Mouse (Mus musculus): ENCODE results near the gene Emg1. TPM values are rescaled to one million over a fixed set of nuclear protein-coding genes. Genes with fewer than 3 reads are reported as not detected.
A peak's percentile ranks its signal among the peaks of the same experiment; 100 is the strongest.

Emg1 gene
- polyA plus RNA-seq, 1 experiment from 2014 or later, result 171 TPM

DNA sequence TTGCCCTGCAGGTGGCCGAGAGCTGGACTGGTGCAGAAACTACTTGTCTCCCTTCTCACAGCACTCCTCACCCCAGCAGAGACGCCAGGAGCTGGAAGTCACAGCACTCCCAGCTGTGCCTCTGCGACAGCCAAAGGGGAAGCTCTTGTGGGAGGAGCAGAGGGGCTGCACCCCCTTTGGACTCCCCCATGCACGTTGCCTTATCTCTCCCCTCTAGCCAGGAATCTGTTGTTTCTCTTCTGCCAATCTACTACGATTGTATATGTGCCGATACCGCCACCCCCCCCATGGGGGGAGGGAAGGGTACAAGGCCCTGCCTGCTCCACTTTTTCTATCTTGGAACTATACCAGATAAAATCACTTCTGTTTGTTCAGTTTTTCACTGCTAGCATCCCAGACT lies 8.2 kb downstream of the Emg1 start:
- 77% methylated on average over 7 of the region's 7 CpGs for WGBS
- H3K36me3 ChIP-seq, result peaks cover 73% of the 10 kb centered on the region

DNA sequence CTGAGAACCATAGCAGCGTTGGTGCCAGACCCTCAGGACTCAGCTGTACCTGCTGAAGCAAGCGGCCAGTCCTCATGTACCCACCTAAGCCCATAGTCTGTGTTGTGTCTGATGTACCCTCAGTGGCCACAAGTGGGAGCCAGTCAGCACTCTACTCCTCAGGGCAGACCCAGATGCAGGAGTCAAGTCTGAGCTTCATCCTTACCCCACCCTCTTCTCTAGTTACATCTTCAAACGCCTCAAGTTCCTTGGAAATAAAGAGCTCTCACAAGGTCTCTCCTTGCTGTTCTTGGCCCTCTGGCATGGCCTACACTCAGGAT lies 9.2 kb downstream of the Emg1 start:
- Histone ChIP-seq H3K4me2 (replicated peaks) (no peak overlapping the region), H3K4me1 (no peaks in the 10 kb centered on the region; the same call in 1 of the 2 replicates), H3K9me3 (replicated peaks) (no peaks in the 10 kb centered on the region), H3K4me3 (replicated peaks) (no peak overlapping the region), H3K36me3 (peaks cover 72% of the 10 kb centered on the region), H3K27me3 (no peaks in the 10 kb centered on the region), H3K9ac (no peak overlapping the region), H3K27ac (replicated peaks) (no peak overlapping the region)
- ATAC-seq (ENCODE audit: insufficient number of reproducible peaks, low FRiP score, low TSS enrichment, low read depth), result 0 out of 2 replicates have a peak, but pooled peaks have one; percentile 46
- WGBS, result 49% methylated on average over 3 of the region's 3 CpGs

More for the DNA sequence above, 8.2 kb downstream of the Emg1 start:
- no peak overlapping the region for H3K9ac ChIP-seq
- ATAC-seq (ENCODE audit: insufficient number of reproducible peaks, low FRiP score, low TSS enrichment, low read depth), result no peak
- no peak overlapping the region for H3K4me2 ChIP-seq (replicated peaks)
- no peaks in the 10 kb centered on the region for H3K9me3 ChIP-seq (replicated peaks)
- no peak overlapping the region for H3K4me3 ChIP-seq (replicated peaks)
- no peak overlapping the region for H3K27ac ChIP-seq (replicated peaks)
- H3K27me3 ChIP-seq, result no peaks in the 10 kb centered on the region
- no peaks in the 10 kb centered on the region; the same call in 1 of the 2 replicates for H3K4me1 ChIP-seq

DNA sequence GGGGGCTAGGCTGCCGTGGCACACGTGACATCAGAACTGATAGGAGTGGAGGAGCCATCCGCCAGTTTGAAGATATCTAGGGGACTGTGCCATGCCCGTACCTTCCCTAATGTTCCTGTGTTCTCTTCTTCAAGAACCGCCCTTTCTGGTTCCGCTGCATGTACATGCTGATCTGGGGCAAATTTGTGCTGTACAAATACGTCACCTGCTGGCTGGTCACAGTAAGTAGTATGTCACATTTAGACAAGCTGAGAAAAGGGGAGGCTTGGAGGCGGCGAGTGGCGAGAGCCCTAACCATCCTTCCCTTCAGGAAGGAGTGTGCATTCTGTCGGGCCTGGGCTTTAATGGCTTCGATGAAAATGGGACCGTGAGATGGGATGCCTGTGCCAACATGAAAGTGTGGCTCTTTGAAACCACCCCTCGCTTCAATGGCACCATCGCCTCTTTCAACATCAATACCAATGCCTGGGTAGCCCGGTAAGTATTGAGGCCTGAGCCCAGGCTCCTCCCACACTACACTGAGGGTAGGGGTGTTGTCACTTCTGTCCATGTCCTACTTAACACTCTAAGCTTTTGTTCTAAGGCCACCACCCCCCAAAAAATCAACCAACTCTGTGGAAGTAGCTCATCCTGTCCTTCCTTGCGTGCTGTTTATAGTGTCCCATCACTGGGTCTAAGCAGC lies 9.7 kb downstream of the Emg1 start:
- H3K4me2 ChIP-seq (replicated peaks), result no peak overlapping the region
- no peaks in the 10 kb centered on the region for H3K27me3 ChIP-seq
- ATAC-seq (ENCODE audit: insufficient number of reproducible peaks, low FRiP score, low TSS enrichment, low read depth), result 0 out of 2 replicates have a peak, but pooled peaks have one; percentile 32
- peaks cover 67% of the 10 kb centered on the region for H3K36me3 ChIP-seq
- H3K4me3 ChIP-seq (replicated peaks), result no peak overlapping the region
- H3K27ac ChIP-seq (replicated peaks), result no peak overlapping the region
- H3K9me3 ChIP-seq (replicated peaks), result no peaks in the 10 kb centered on the region
- no peak overlapping the region for H3K9ac ChIP-seq
- no peaks in the 10 kb centered on the region; the same call in 1 of the 2 replicates for H3K4me1 ChIP-seq
- 87% methylated on average over 17 of the region's 17 CpGs for WGBS

DNA sequence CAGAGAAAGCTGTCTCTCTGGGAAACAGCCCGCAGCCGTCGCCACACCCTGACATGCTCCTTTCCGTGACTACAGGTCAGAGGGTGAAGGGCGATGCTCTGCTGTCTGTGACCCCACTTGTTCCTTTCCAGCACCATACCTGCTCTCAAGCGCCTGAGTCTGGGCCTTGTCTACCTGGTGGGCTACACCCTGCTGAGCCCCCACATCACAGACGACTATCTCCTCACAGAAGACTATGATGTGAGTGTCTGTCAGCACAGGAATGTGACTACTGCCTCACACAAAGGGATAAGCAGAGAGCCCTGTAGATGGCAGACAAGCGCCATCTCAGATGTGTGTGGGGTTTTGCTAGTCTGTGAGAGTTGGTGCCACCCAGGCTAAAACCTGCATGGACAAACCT lies 10.6 kb downstream of the Emg1 start:
- H3K9ac ChIP-seq, result no peak overlapping the region
- no peak for ATAC-seq (ENCODE audit: insufficient number of reproducible peaks, low FRiP score, low TSS enrichment, low read depth)
- H3K36me3 ChIP-seq, result peaks cover 67% of the 10 kb centered on the region
- no peaks in the 10 kb centered on the region; the same call in 1 of the 2 replicates for H3K4me1 ChIP-seq
- WGBS, result 76% methylated on average over 8 of the region's 8 CpGs
- H3K9me3 ChIP-seq (replicated peaks), result no peaks in the 10 kb centered on the region
- H3K4me3 ChIP-seq (replicated peaks), result no peak overlapping the region
- H3K27me3 ChIP-seq, result no peaks in the 10 kb centered on the region
- no peak overlapping the region for H3K4me2 ChIP-seq (replicated peaks)
- no peak overlapping the region for H3K27ac ChIP-seq (replicated peaks)

DNA sequence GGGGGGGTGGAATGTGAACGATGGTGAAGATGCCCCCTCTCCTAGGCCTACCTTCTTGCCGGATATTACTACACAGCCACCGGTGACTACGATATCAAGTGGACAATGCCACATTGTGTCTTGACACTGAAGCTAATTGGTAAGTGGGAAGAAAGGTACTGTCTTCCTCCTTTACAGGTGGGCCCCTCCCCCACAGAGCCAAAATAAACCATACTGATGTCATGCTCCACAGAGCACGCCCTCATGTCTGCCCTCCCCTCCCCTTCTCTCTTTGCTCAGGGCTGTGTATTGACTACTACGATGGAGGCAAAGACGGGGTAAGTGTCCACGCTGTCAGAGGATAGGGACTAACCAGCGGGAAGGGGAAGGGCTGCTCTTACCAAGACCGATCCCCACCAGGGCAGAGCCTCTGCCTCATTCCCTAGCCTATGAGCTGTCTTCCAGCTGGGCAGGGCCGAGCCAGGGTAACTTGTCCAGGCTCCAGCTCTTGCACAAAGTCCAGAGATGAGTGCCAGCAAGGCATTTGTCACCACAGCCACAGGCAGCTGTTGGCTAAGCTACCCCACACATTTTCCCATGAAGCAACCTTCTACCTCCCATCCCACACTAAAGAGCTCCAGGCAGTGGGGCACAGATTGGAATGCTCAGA lies 11.9 kb downstream of the Emg1 start:
- peaks cover 55% of the 10 kb centered on the region for H3K36me3 ChIP-seq
- H3K9me3 ChIP-seq (replicated peaks), result no peaks in the 10 kb centered on the region
- no peaks in the 10 kb centered on the region; the same call in 1 of the 2 replicates for H3K4me1 ChIP-seq
- no peak overlapping the region for H3K9ac ChIP-seq
- 0 out of 2 replicates have a peak overlapping the region, but pooled peaks have one; percentile 11 for H3K27ac ChIP-seq (replicated peaks)
- H3K4me3 ChIP-seq (replicated peaks), result no peak overlapping the region
- H3K27me3 ChIP-seq, result no peaks in the 10 kb centered on the region
- peak; percentile 16; the same call in 1 of the 2 replicates for ATAC-seq (ENCODE audit: insufficient number of reproducible peaks, low FRiP score, low TSS enrichment, low read depth)
- WGBS, result 77% methylated on average over 11 of the region's 11 CpGs
- H3K4me2 ChIP-seq (replicated peaks), result no peak overlapping the region

DNA sequence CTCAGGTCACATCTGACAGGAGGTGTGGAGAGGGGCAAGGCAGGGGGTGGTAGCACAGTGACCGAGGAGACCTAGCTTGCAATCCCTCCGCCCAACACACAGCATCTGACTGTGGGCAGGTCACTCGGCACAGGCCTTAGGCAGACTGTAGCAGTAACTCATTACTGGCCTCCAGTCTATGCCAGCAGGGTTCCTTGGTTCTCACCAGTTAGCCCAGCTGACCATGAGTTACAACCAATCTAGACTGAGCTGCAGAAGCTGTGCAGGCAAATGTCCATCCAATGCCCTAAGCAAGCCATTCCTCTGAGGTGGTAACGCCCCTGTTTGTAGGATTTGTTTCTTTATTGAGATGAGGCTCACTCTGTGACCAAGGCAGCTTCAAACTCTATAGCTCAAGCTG lies 12.6 kb downstream of the Emg1 start:
- Histone ChIP-seq H3K4me2 (replicated peaks) (no peak overlapping the region), H3K9me3 (replicated peaks) (no peaks in the 10 kb centered on the region), H3K9ac (no peak overlapping the region), H3K27ac (replicated peaks) (no peak overlapping the region), H3K4me1 (peaks cover 2% of the 10 kb centered on the region; the same call in 1 of the 2 replicates), H3K27me3 (no peaks in the 10 kb centered on the region), H3K36me3 (peaks cover 48% of the 10 kb centered on the region), H3K4me3 (replicated peaks) (no peak overlapping the region)
- 87% methylated on average over 4 of the region's 4 CpGs for WGBS
- no peak for ATAC-seq (ENCODE audit: insufficient number of reproducible peaks, low FRiP score, low TSS enrichment, low read depth)

DNA sequence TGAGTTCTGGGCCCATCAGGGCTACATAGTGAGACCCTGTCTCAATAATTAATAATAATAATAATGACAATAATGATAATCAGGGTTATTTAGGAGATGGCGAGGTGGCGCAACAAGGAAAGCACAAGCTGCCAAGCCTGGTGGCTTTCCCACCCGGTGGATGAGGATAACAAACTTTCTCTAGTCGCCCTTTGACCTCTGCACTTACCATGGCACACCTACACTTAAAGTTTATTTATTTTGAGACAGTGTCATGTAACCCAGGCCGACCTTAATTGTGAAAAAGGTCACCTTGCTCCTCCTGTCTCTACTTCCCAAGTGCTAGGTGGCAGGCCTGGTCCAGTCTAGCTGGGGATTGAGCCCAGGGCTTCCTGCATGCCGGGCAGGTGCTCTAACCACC lies 13.2 kb downstream of the Emg1 start:
- H3K4me2 ChIP-seq (replicated peaks), result no peak overlapping the region
- no peak overlapping the region for H3K27ac ChIP-seq (replicated peaks)
- peaks cover 42% of the 10 kb centered on the region for H3K36me3 ChIP-seq
- no peaks in the 10 kb centered on the region for H3K9me3 ChIP-seq (replicated peaks)
- no peak overlapping the region for H3K9ac ChIP-seq
- H3K27me3 ChIP-seq, result no peaks in the 10 kb centered on the region
- H3K4me1 ChIP-seq, result peaks cover 7% of the 10 kb centered on the region; the same call in 1 of the 2 replicates
- ATAC-seq (ENCODE audit: insufficient number of reproducible peaks, low FRiP score, low TSS enrichment, low read depth), result no peak
- H3K4me3 ChIP-seq (replicated peaks), result no peak overlapping the region
- WGBS, result 83% methylated on average over 6 of the region's 6 CpGs

DNA sequence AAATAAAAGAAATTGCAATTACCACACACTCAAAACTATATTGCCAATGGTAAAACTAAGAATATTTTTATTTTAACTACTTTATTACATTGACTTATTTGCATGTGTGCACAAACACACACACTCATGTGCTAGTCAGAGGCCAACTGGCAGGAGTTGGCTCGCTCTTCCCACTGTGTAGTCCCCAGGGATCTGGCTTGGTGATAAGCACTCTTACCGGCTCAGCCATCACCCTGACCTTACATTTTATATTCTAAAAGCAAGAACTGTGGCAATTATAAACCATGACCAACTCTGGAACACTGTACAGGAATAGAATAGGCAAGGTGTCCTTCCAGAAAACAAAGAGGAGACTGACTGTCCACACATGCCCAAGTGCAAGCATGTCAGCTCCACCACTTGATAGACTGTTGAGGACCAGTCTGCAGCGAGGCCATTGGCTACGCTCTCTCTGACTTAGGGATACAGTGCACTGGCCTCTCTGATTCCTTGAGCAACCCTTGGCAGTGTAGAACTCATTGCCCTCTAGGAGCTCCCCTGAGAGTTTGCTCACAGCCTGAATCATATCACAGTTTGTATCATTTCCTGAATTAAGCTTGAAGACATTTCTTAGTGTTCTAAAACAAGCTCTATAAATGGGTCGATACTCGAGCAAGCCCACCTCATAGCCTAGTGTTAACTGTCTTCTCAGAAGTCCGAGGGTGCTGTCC lies 15.4 kb downstream of the Emg1 start:
- Histone ChIP-seq H3K36me3 (peaks cover 20% of the 10 kb centered on the region), H3K4me1 (peaks cover 14% of the 10 kb centered on the region), H3K4me2 (replicated peaks) (no peak overlapping the region), H3K9ac (no peak overlapping the region), H3K27ac (replicated peaks) (no peak overlapping the region), H3K4me3 (replicated peaks) (no peak overlapping the region), H3K9me3 (replicated peaks) (no peaks in the 10 kb centered on the region), H3K27me3 (no peaks in the 10 kb centered on the region)
- 90% methylated on average over 7 of the region's 7 CpGs for WGBS
- ATAC-seq (ENCODE audit: insufficient number of reproducible peaks, low FRiP score, low TSS enrichment, low read depth), result no peak

DNA sequence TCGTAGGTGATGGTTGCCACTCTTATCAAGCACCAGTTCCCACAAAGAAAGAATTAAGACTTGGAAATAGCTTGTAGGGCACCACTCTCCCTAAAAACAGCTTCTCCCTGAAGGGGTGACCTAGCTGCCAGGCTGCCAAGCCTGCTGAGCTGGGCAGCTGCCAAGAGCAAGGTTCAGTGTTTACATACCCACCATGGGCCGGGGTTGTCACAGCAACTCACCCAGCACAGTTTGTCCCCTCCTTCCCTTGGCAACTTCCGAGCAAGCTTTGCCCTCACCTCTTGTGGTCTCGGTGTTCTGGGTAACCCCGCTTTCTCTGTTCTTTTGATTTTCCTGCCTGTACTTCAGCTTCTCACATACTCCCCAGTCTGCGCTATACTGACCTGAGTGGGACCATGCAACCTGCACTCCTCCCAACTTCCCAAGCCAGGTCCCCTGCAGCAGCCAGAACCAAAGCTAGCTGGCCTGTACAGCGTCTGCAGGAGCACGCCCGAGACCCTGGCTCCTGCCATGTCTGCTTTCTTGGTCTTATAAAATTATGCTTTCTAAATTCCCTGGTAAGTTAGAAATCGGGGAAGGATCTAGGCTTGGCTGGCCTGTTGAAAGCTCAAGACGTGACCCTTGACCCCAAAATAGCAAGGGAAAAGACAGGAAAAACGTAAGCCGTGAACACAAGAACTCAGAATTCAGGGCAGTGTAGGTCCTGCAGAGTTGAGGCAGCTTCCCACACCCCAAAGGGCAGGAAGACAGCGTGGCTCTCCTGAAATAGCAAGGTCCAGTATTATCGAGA lies 17.6 kb downstream of the Emg1 start:
- no peak overlapping the region for H3K4me2 ChIP-seq (replicated peaks)
- 74% methylated on average over 15 of the region's 15 CpGs for WGBS
- H3K36me3 ChIP-seq, result peaks cover 9% of the 10 kb centered on the region

DNA sequence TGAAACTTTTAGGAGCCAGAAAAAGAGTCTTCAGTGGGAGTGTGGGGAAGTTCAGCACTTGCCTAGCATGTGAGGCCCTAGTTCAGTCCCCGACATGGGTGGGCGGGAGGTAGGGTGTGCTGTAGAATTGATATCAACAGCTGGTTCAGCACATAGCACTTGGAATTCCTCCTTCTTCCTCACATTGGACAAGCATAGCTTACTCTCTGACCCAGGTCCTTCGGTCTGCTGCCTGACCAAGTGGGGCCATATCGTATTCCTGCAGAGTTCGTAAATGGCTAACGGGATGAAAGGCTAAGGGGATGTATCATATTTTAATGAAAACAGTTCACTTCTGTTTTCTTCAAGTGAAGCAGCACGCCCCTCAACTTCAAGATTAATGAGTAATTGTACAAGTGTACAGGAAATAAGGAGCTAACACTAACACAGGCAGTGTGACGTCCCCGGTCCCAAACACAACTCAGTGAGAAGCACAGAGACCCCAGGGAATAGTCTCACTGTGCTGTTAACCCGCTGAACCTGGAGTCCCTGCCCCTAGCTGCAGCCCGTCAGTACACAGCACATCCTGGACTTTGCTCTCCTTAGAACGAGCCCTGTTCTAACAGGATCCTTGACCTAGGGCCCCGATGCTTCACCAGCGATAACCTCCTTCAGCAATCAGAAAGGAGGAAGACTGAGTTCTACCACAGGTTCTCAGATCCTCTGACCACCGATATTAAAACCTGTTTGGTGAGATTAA lies 18.6 kb downstream of the Emg1 start:
- 64% methylated on average over 15 of the region's 15 CpGs for WGBS
- H3K27ac ChIP-seq (replicated peaks), result 0 out of 2 replicates have a peak overlapping the region, but pooled peaks have one; percentile 51

More for the DNA sequence above, 17.6 kb downstream of the Emg1 start:
- peak; percentile 53; the same call in 1 of the 2 replicates for ATAC-seq (ENCODE audit: insufficient number of reproducible peaks, low FRiP score, low TSS enrichment, low read depth)
- H3K27ac ChIP-seq (replicated peaks), result peak overlapping the region; percentile 51
- peaks cover 14% of the 10 kb centered on the region; the same call in 1 of the 2 replicates for H3K4me1 ChIP-seq
- no peak overlapping the region for H3K9ac ChIP-seq
- no peak overlapping the region for H3K4me3 ChIP-seq (replicated peaks)
- no peaks in the 10 kb centered on the region for H3K9me3 ChIP-seq (replicated peaks)
- no peaks in the 10 kb centered on the region for H3K27me3 ChIP-seq

More for the DNA sequence above, 18.6 kb downstream of the Emg1 start:
- no peak overlapping the region for H3K4me3 ChIP-seq (replicated peaks)
- H3K4me2 ChIP-seq (replicated peaks), result no peak overlapping the region
- no peak for ATAC-seq (ENCODE audit: insufficient number of reproducible peaks, low FRiP score, low TSS enrichment, low read depth)
- no peak overlapping the region for H3K9ac ChIP-seq
- H3K27me3 ChIP-seq, result no peaks in the 10 kb centered on the region
- no peaks in the 10 kb centered on the region for H3K9me3 ChIP-seq (replicated peaks)
- H3K36me3 ChIP-seq, result no peaks in the 10 kb centered on the region
- H3K4me1 ChIP-seq, result peaks cover 14% of the 10 kb centered on the region; the same call in 1 of the 2 replicates
